Mouse (Mus musculus) embryo, embryonic 11.5 days (tissue): Measurements from ENCODE around the gene Prrg4.
"Not testable (repeated sequence)": the region's sequence is repeated elsewhere in the genome, so short reads cannot be mapped to it uniquely, and the experiment has no call there.

Experiments
- DNase-seq: peaks from one replicate; pipeline ENCODE4 v3.0.0-alpha.2; 2012; ENCODE audit warnings: low read depth, low spot score

The Prrg4 gene

GRCm38 (mm10) chr2:104849276-104849990 is at the start of gene Prrg4:
Gene Prrg4, minus strand, starts transcription at chr2:104849876.
- DNase-seq: no peak

- DNase-seq: peak; percentile 72
Measured at GRCm38 (mm10) chr2:104887882-104888566, 38.3 kb upstream of the Prrg4 start.

GRCm38 (mm10) chr2:104887331-104887730 is 37.7 kb upstream of the Prrg4 start:
- not testable (repeated sequence) for DNase-seq

GRCm38 (mm10) chr2:104886109-104886508 is 36.4 kb upstream of the Prrg4 start:
- no peak for DNase-seq

GRCm38 (mm10) chr2:104878794-104879193 is 29.1 kb upstream of the Prrg4 start:
- no peak for DNase-seq

GRCm38 (mm10) chr2:104869101-104869500 is 19.4 kb upstream of the Prrg4 start:
- DNase-seq: no peak

- DNase-seq: no peak
Measured at GRCm38 (mm10) chr2:104867282-104867855, 17.7 kb upstream of the Prrg4 start, which contains the start of gene Ccdc73. Gene Ccdc73, plus strand, starts transcription at chr2:104867805.

- DNase-seq: no peak
Measured at GRCm38 (mm10) chr2:104864176-104864860, 14.6 kb upstream of the Prrg4 start.

- no peak for DNase-seq
Measured at GRCm38 (mm10) chr2:104860426-104860825, 10.8 kb upstream of the Prrg4 start.

GRCm38 (mm10) chr2:104859060-104859459 is 9.4 kb upstream of the Prrg4 start:
- no peak for DNase-seq

- DNase-seq: not testable (repeated sequence)
Measured at GRCm38 (mm10) chr2:104858083-104858482, 8.4 kb upstream of the Prrg4 start.

GRCm38 (mm10) chr2:104856218-104856617 is 6.5 kb upstream of the Prrg4 start:
- no peak for DNase-seq

- no peak for DNase-seq
Measured at GRCm38 (mm10) chr2:104855732-104856131, 6.1 kb upstream of the Prrg4 start.

- no peak for DNase-seq
Measured at GRCm38 (mm10) chr2:104854836-104855235, 5.2 kb upstream of the Prrg4 start.

- DNase-seq: no peak
Measured at GRCm38 (mm10) chr2:104852546-104852945, 2.9 kb upstream of the Prrg4 start.

- no peak for DNase-seq
Measured at GRCm38 (mm10) chr2:104851686-104852085, 2.0 kb upstream of the Prrg4 start.

- no peak for DNase-seq
Measured at GRCm38 (mm10) chr2:104849991-104850359, 299 bp upstream of the Prrg4 start.

GRCm38 (mm10) chr2:104848235-104849161 is 1.2 kb downstream of the Prrg4 start:
- no peak for DNase-seq

- no peak for DNase-seq
Measured at GRCm38 (mm10) chr2:104847645-104848044, 2.0 kb downstream of the Prrg4 start.

- DNase-seq: no peak
Measured at GRCm38 (mm10) chr2:104846638-104847414, 2.9 kb downstream of the Prrg4 start.
